In genomic region chr5:45857254-45858011, GRCm38 (mm10) we compare ENCODE assay signal across 8 mouse cellular contexts. TPM values are rescaled to one million over a fixed set of nuclear protein-coding genes. Genes with fewer than 3 reads are reported as not detected.
DNase-seq lines count a peak whose midpoint lies in the region; ATAC-seq lines count a peak whose summit lies in the region.

Gene Lcorl, minus strand, starts transcription at chr5:45857615.

- H3K9me3 ChIP-seq in hindbrain, embryonic 14.5 days (ENCODE audit: control insufficient read depth, low read length) = no peaks in the 10 kb centered on the region

- no peaks in the 10 kb centered on the region for H3K36me3 ChIP-seq in hindbrain, embryonic 14.5 days (replicated peaks; ENCODE audit: control insufficient read depth, insufficient read depth)

- H3K27me3 ChIP-seq in hindbrain, embryonic 14.5 days (ENCODE audit: control insufficient read depth, insufficient read depth, low read length) = no peaks in the 10 kb centered on the region

- H3K4me1 ChIP-seq in hindbrain, embryonic 14.5 days (replicated peaks; ENCODE audit: control insufficient read depth, insufficient read depth, low read length) = peaks cover 6% of the 10 kb centered on the region

- ATAC-seq in hindbrain, embryonic 14.5 days (ENCODE audit: low FRiP score) = peak; percentile 97

- H3K4me2 ChIP-seq in hindbrain, embryonic 14.5 days (replicated peaks) = peak within 1 kb of the TSS; percentile 73

- DNase-seq in R1 (ENCODE audit: low read depth, low spot score) = peak; percentile 97
- DNase-seq in cerebellum, postnatal 25 days = peak; percentile 96 to 97
- peak; percentile 85 to 89 for DNase-seq in frontal cortex, postnatal 25 days (ENCODE audit: low spot score in 2 of 2)
- DNase-seq in hindbrain, embryonic 14.5 days (ENCODE audit: low spot score) = peak; percentile 95
- peak; percentile 95 to 96 for DNase-seq in layer of hippocampus, postnatal 36 days
- DNase-seq in lung, postnatal 36 days = peak; percentile 96
- peak; percentile 99 for DNase-seq in retina, postnatal 1 day
- peak; percentile 92 to 94 for DNase-seq in urinary bladder, adult 18-20 months (ENCODE audit: low spot score in 2 of 2)

- H3K27ac ChIP-seq in hindbrain, embryonic 14.5 days = peak within 1 kb of the TSS; percentile 99

- WGBS in hindbrain, embryonic 14.5 days = under 1% methylated on average over 57 of the region's 79 CpGs

- peak within 1 kb of the TSS; percentile 85 for H3K4me3 ChIP-seq in hindbrain, embryonic 14.5 days (replicated peaks; ENCODE audit: low read length)

- H3K9ac ChIP-seq in hindbrain, embryonic 14.5 days = peak within 1 kb of the TSS; percentile 91

RNA-seq across cellular contexts. Expression of gene Lcorl, which starts in this region (rescaled TPM):
- polyA plus RNA-seq in hindbrain, embryonic 14.5 days (2014; fragmentation: Nextera tagmentation; extraction: Ambion mirVana) = 62.9 and 63.6 TPM in 2 replicates
- 10 to 100 TPM; 36.5 to 37.7 TPM for total RNA-seq in layer of hippocampus, postnatal 36 days (2021)

Comparison
In these comparisons a context has a peak if more than half of its experiments do, and no peak if none do; other contexts are left out.
1. Peak in every context shown above with its lines: DNase-seq, ATAC-seq, H3K4me3 ChIP-seq and H3K27ac ChIP-seq.